Mouse (Mus musculus) large intestine, adult 2 months (tissue): ENCODE measurements around the gene Ccn6. TPM values are rescaled to one million over a fixed set of nuclear protein-coding genes. Genes with fewer than 3 reads are reported as not detected.

Source experiments
- polyA plus RNA-seq: library from polyadenylated mRNA; depleted of rRNA; stranded (reverse); fragments of >200 nt; gene quantifications from 2 replicates; pipeline ENCODE4 v1.2.3, GENCODE M21; 2012; rRNA removed

Ccn6 gene
- polyA plus RNA-seq, 1 experiment: not detected

Other genes starting within 250 kb of the Ccn6 start
- 13.9 and 17.4 TPM in 2 replicates for gene Lama4, start 198.3 kb downstream of the Ccn6 start, polyA plus RNA-seq
- gene Fam229b, start 29.9 kb downstream of the Ccn6 start, polyA plus RNA-seq: 0.29 and 0.45 TPM in 2 replicates
- gene Tube1, start 29.8 kb downstream of the Ccn6 start, polyA plus RNA-seq: 3.1 and 3.7 TPM in 2 replicates
- gene Fyn, start 205.1 kb upstream of the Ccn6 start, polyA plus RNA-seq: 9.1 and 11.1 TPM in 2 replicates